Mouse (Mus musculus) embryo, embryonic 9.5 days (tissue): ENCODE measurements around the gene Iqch.
A peak's percentile ranks its signal among the peaks of the same experiment; 100 is the strongest.

Experiments
- DNase-seq: peaks from one replicate; pipeline ENCODE4 v3.0.0-alpha.2; 2017; ENCODE audit errors: extremely low spot score

The Iqch gene

GRCm38 (mm10) chr9:63495786-63496185, 106.5 kb downstream of the Iqch start:
- no peak for DNase-seq

- no peak for DNase-seq
Measured at GRCm38 (mm10) chr9:63493746-63494145, 108.5 kb downstream of the Iqch start.

- DNase-seq = peak; percentile 1
Measured at GRCm38 (mm10) chr9:63492291-63492690, 110.0 kb downstream of the Iqch start.

- DNase-seq = no peak
Measured at GRCm38 (mm10) chr9:63490521-63491307, 111.6 kb downstream of the Iqch start.

- DNase-seq = peak; percentile 5
Measured at GRCm38 (mm10) chr9:63489156-63489555, 113.1 kb downstream of the Iqch start.

- DNase-seq = no peak
Measured at GRCm38 (mm10) chr9:63465561-63465960, 136.7 kb downstream of the Iqch start.

GRCm38 (mm10) chr9:63462296-63462695, 140.0 kb downstream of the Iqch start:
- DNase-seq = peak; percentile 62

- DNase-seq = no peak
Measured at GRCm38 (mm10) chr9:63456401-63456800, 145.9 kb downstream of the Iqch start.

GRCm38 (mm10) chr9:63454341-63454740, 148.0 kb downstream of the Iqch start:
- no peak for DNase-seq

- DNase-seq = no peak
Measured at GRCm38 (mm10) chr9:63450531-63451030, 151.7 kb downstream of the Iqch start.

- DNase-seq = no peak
Measured at GRCm38 (mm10) chr9:63443695-63444094, 158.6 kb downstream of the Iqch start.

- DNase-seq = no peak
Measured at GRCm38 (mm10) chr9:63430652-63431051, 171.6 kb downstream of the Iqch start.

GRCm38 (mm10) chr9:63421096-63421736, 181.1 kb downstream of the Iqch start:
- no peak for DNase-seq

GRCm38 (mm10) chr9:63420396-63420795, 181.9 kb downstream of the Iqch start:
- DNase-seq = no peak

- no peak for DNase-seq
Measured at GRCm38 (mm10) chr9:63400176-63400575, 202.1 kb downstream of the Iqch start.

- no peak for DNase-seq
Measured at GRCm38 (mm10) chr9:63399463-63399815, 202.9 kb downstream of the Iqch start.

- peak; percentile 96 for DNase-seq
Measured at GRCm38 (mm10) chr9:63398611-63399462, 203.5 kb downstream of the Iqch start, which contains the start of gene 2300009A05Rik. 2300009A05Rik (minus strand) TSS chr9:63399246.

GRCm38 (mm10) chr9:63395612-63396011, 206.7 kb downstream of the Iqch start:
- no peak for DNase-seq

- DNase-seq = no peak
Measured at GRCm38 (mm10) chr9:63391307-63391706, 211.0 kb downstream of the Iqch start.

GRCm38 (mm10) chr9:63382761-63383160, 219.5 kb downstream of the Iqch start:
- DNase-seq = no peak

- DNase-seq = no peak
Measured at GRCm38 (mm10) chr9:63380326-63380725, 222.0 kb downstream of the Iqch start.

GRCm38 (mm10) chr9:63378174-63378573, 224.1 kb downstream of the Iqch start:
- DNase-seq = peak; percentile 7
